Comparison of ENCODE assay signal across 1 mouse cellular context in the genomic region with DNA sequence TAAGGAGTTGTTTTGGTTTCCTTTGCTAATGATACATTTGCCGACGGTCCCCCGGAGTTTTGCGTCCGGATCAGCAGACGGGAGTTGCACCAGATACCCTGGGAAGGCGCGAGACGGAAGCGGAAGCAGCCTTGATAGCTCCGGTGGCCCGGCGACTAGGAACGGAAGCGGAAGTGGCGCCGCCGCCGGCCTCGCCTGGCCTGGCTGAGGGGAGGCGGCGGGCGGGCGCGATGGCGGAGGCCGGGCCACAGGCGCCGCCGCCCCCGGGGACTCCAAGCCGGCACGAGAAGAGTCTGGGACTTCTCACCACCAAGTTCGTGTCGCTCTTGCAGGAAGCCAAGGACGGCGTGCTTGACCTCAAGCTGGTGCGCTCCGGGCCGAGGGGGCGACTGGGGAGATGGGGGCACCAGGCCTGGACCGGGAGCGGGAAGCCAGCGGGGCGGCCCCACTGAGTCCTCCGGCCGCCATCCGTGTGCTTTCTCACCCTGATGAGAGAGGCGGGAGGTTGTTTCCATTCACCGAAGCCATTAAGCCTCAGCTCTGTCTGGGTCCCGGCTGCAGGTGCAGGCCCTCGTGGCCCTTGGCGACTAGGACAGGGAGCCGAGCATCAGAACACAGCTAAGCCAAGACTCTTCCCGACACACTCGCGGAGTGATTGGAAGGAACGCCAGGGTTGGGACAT.
TF ChIP-seq lines count a peak whose summit lies in the region.

A gene (plus strand): TSS at position 153 of the 682 bp plus-strand sequence.

TF ChIP-seq in CH12.LX, 34 proteins besides CTCF, POLR2A, EP300 and RAD21 (continued from another document):
- TF ChIP-seq HCFC1 (IDR thresholded peaks at IDR 0.05; ENCODE audit: low read depth, low read length) (peak; percentile 87), TCF12 (IDR thresholded peaks at IDR 0.05; ENCODE audit: low read depth, low read length) (peak; percentile 81), MAX (IDR thresholded peaks at IDR 0.05; ENCODE audit: low read length) (no peak), NRF1 (IDR thresholded peaks at IDR 0.05; ENCODE audit: low read depth, low read length) (peak; percentile 43), MAZ (IDR thresholded peaks at IDR 0.05; ENCODE audit: low read depth, low read length) (no peak), USF2 (conservative IDR thresholded peaks at IDR 0.05; ENCODE audit: low read depth, low read length) (no peak), BHLHE40 (IDR thresholded peaks at IDR 0.05; ENCODE audit: low read depth, low read length) (no peak), MAFK (IDR thresholded peaks at IDR 0.05; ENCODE audit: insufficient replicate concordance, low read length) (no peak), ZMIZ1 (IDR thresholded peaks at IDR 0.05; ENCODE audit: low read depth, low read length) (peak; percentile 83), JUND (conservative IDR thresholded peaks at IDR 0.05; ENCODE audit: low read depth, low read length) (no peak), GABPA (IDR thresholded peaks at IDR 0.05; ENCODE audit: insufficient replicate concordance, low read depth, low read length) (no peak), JUN (IDR thresholded peaks at IDR 0.05; ENCODE audit: insufficient read depth, low read depth, low read length) (no peak), RCOR1 (conservative IDR thresholded peaks at IDR 0.05; ENCODE audit: low read depth, low read length) (no peak), MYC (IDR thresholded peaks at IDR 0.05; ENCODE audit: low read depth, low read length) (peak; percentile 52; the same call in 1 of the 2 replicates), SMC3 (IDR thresholded peaks at IDR 0.05; ENCODE audit: low read depth, low read length) (no peak), ZNF384 (IDR thresholded peaks at IDR 0.05; ENCODE audit: low read depth, low read length) (no peak), SIN3A (IDR thresholded peaks at IDR 0.05; ENCODE audit: low read length) (peak; percentile 93), KAT2A (IDR thresholded peaks at IDR 0.05; ENCODE audit: insufficient replicate concordance, low read length) (peak; percentile 73; the same call in 1 of the 2 replicates), ETS1 (conservative IDR thresholded peaks at IDR 0.05; ENCODE audit: low read depth, low read length) (peak; percentile 48)
